Mouse (Mus musculus) lung, embryonic 14.5 days (tissue): ENCODE results near the gene Gjb3. TPM values are rescaled to one million over a fixed set of nuclear protein-coding genes. Genes with fewer than 3 reads are reported as not detected.
A peak's percentile ranks its signal among the peaks of the same experiment; 100 is the strongest.

Source experiments
- ATAC-seq: fragments of 200-750 bp; cut with Nextera tagmentation; 2 replicates; pipeline ENCODE4 v1.8.0; 2017; ENCODE audit warnings: mild to moderate bottlenecking, moderate TSS enrichment, moderate library complexity; ENCODE audit not compliant: insufficient read depth
- DNase-seq: peaks from one replicate; pipeline ENCODE4 v3.0.0-alpha.2; 2015
- H3K27ac ChIP-seq: fragments of 300-500 bp; sonication (generic); 2 replicates; pipeline ENCODE4 v1.5.1; 2014; ENCODE audit warnings: low read depth, mild to moderate bottlenecking, moderate library complexity
- H3K27me3 ChIP-seq: fragments of 300-500 bp; sonication (generic); 2 replicates; pipeline ENCODE4 v1.6.1; 2014; ENCODE audit warnings: low read length, control low read depth; ENCODE audit not compliant: insufficient read depth
- H3K36me3 ChIP-seq: fragments of 300-500 bp; sonication (generic); 2 replicates; pipeline ENCODE4 v1.6.1; 2014; ENCODE audit warnings: control low read depth; ENCODE audit not compliant: insufficient read depth
- H3K4me1 ChIP-seq: fragments of 300-500 bp; sonication (generic); 2 replicates; pipeline ENCODE4 v1.6.1; 2014; ENCODE audit warnings: antibody characterized with exemption, control low read depth; ENCODE audit not compliant: insufficient read depth
- H3K4me2 ChIP-seq: fragments of 300-500 bp; sonication (generic); 2 replicates; pipeline ENCODE4 v1.6.1; 2014; ENCODE audit warnings: mild to moderate bottlenecking
- H3K4me3 ChIP-seq: fragments of 300-500 bp; sonication (generic); 2 replicates; pipeline ENCODE4 v1.5.1; 2014; ENCODE audit warnings: low read depth, low read length
- H3K9ac ChIP-seq: fragments of 300-500 bp; sonication (generic); 2 replicates; pipeline ENCODE4 v1.6.1; 2014
- H3K9me3 ChIP-seq: fragments of 300-500 bp; sonication (generic); 2 replicates; pipeline ENCODE4 v1.6.1; 2016; ENCODE audit warnings: low read depth, low read length, control low read depth
- CTCF ChIP-seq: IDR thresholded peaks from 2 replicates; pipeline ENCODE4 v1.5.1; 2016; ENCODE audit warnings: antibody characterized with exemption, low read depth
- WGBS: fragments of 180-500 bp; shearing (Covaris S2); extraction: QIAGEN DNeasy Blood & Tissue Kit; methylation state at CpG from one replicate; pipeline ENCODE4 v1.1.7; 2014; 5-methylcytosine and 5-hydroxymethylcytosine counted together
- polyA plus RNA-seq: library from polyadenylated mRNA; unstranded; fragments of >200 nt; fragmentation: Nextera tagmentation; extraction: Ambion mirVana; gene quantifications from 2 replicates; pipeline ENCODE4 v1.2.1, GENCODE M21; 2014

The Gjb3 gene
- polyA plus RNA-seq, 1 experiment from 2014 or later: 0.86 TPM

GRCm38 (mm10) chr4:127292631-127293030 is 38.0 kb downstream of the Gjb3 start:
- no peak for TF ChIP-seq CTCF
- Histone ChIP-seq H3K4me1 (no peaks in the 10 kb centered on the region), H3K9ac (no peak overlapping the region), H3K27me3 (no peaks in the 10 kb centered on the region), H3K9me3 (no peaks in the 10 kb centered on the region), H3K4me3 (no peak overlapping the region), H3K4me2 (no peak overlapping the region), H3K36me3 (no peaks in the 10 kb centered on the region), H3K27ac (no peak overlapping the region)
- ATAC-seq: no peak
- DNase-seq: no peak
- 50% methylated on average over 5 of the region's 5 CpGs for WGBS

GRCm38 (mm10) chr4:127289039-127289548 is 41.5 kb downstream of the Gjb3 start:
- Histone ChIP-seq H3K4me1 (no peaks in the 10 kb centered on the region), H3K4me2 (no peak overlapping the region), H3K27ac (no peak overlapping the region), H3K9me3 (no peaks in the 10 kb centered on the region), H3K27me3 (no peaks in the 10 kb centered on the region), H3K4me3 (no peak overlapping the region), H3K36me3 (no peaks in the 10 kb centered on the region), H3K9ac (no peak overlapping the region)
- ATAC-seq: no peak; the same call in 1 of the 2 replicates
- TF ChIP-seq CTCF: no peak
- 48% methylated on average over 6 of the region's 6 CpGs for WGBS
- DNase-seq: no peak

- H3K9ac ChIP-seq: no peak overlapping the region
- no peaks in the 10 kb centered on the region for H3K4me1 ChIP-seq
- TF ChIP-seq CTCF: no peak
- no peaks in the 10 kb centered on the region for H3K27me3 ChIP-seq
- DNase-seq (no peak), ATAC-seq (no peak)
- 75% methylated on average over 4 of the region's 4 CpGs for WGBS
- no peak overlapping the region for H3K4me2 ChIP-seq
- H3K27ac ChIP-seq: no peak overlapping the region
- H3K4me3 ChIP-seq: no peak overlapping the region
- H3K9me3 ChIP-seq: no peaks in the 10 kb centered on the region
- H3K36me3 ChIP-seq: no peaks in the 10 kb centered on the region
These were observed 43.7 kb downstream of the Gjb3 start for GRCm38 (mm10) chr4:127286907-127287306.

DNA sequence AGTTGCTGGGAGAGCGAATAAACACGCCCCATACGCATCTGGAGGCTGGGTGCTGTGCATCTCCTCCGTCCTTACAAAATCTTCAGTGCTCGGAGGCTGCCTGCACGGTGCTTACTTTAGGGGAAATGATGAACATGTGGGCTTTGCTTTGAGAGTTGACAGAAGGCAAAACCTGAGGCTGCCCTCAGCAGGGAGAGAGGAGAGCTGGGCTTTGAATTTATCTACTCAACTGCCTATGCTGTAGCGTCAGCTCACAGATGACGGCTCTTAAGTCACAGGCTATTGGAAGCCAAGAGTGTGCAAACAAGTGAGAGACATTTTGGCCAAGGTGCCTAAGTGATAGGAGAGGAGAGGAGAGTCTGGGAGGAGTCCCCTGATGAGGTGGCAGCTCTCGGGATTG is 51.4 kb downstream of the Gjb3 start:
- Histone ChIP-seq H3K4me1 (no peaks in the 10 kb centered on the region), H3K9me3 (no peaks in the 10 kb centered on the region), H3K9ac (no peak overlapping the region), H3K27ac (no peak overlapping the region), H3K36me3 (no peaks in the 10 kb centered on the region), H3K4me3 (no peak overlapping the region), H3K4me2 (no peak overlapping the region), H3K27me3 (no peaks in the 10 kb centered on the region)
- ATAC-seq: no peak
- WGBS: 64% methylated on average over 9 of the region's 9 CpGs
- no peak for TF ChIP-seq CTCF
- DNase-seq: no peak

- no peak overlapping the region for H3K4me3 ChIP-seq
- DNase-seq (peak; percentile 15), ATAC-seq (peak; percentile 28; the same call in 1 of the 2 replicates)
- no peak overlapping the region for H3K9ac ChIP-seq
- H3K36me3 ChIP-seq: no peaks in the 10 kb centered on the region
- TF ChIP-seq CTCF: no peak
- H3K9me3 ChIP-seq: no peaks in the 10 kb centered on the region
- H3K4me1 ChIP-seq: no peaks in the 10 kb centered on the region
- 44% methylated on average over 9 of the region's 9 CpGs for WGBS
- no peak overlapping the region for H3K4me2 ChIP-seq
- no peaks in the 10 kb centered on the region for H3K27me3 ChIP-seq
- no peak overlapping the region for H3K27ac ChIP-seq
These were observed 52.1 kb downstream of the Gjb3 start for GRCm38 (mm10) chr4:127278451-127279001.

Other genes with a start within 250 kb of the Gjb3 start
- gene Tmem35b, start 207.2 kb downstream of the Gjb3 start, polyA plus RNA-seq: 13.1 and 14.9 TPM in 2 replicates
- gene Dlgap3, start 161.6 kb downstream of the Gjb3 start, polyA plus RNA-seq: 0.97 and 1.4 TPM in 2 replicates
- gene Smim12, start 87.1 kb downstream of the Gjb3 start, polyA plus RNA-seq: 57.5 and 63.0 TPM in 2 replicates
- 24.0 and 26.1 TPM in 2 replicates for gene Gja4, start 16.8 kb downstream of the Gjb3 start, polyA plus RNA-seq
- 0.12 TPM in 1 of 2 replicates, not detected in the other for gene Gjb4, start 23.2 kb upstream of the Gjb3 start, polyA plus RNA-seq
- gene Gjb5, start 27.3 kb upstream of the Gjb3 start, polyA plus RNA-seq: 0.51 and 0.70 TPM in 2 replicates